Mouse (Mus musculus) naive thymus-derived CD4-positive, alpha-beta T cell, adult 2 months (primary cell): ENCODE measurements around the gene Mrps36.
"Not testable (repeated sequence)": the region's sequence is repeated elsewhere in the genome, so short reads cannot be mapped to it uniquely, and the experiment has no call there.

ENCODE experiments used
- DNase-seq: peaks from one replicate; pipeline ENCODE4 v3.0.0-alpha.2; 2011; ENCODE audit warnings: low read depth

The Mrps36 gene

GRCm38 (mm10) chr13:100744036-100744744 is at the start of gene Mrps36:
Gene Mrps36 (minus strand): TSS chr13:100744659.
- peak; percentile 89 for DNase-seq

- no peak for DNase-seq
These were observed 44.6 kb upstream of the Mrps36 start for GRCm38 (mm10) chr13:100789083-100789482.

DNA sequence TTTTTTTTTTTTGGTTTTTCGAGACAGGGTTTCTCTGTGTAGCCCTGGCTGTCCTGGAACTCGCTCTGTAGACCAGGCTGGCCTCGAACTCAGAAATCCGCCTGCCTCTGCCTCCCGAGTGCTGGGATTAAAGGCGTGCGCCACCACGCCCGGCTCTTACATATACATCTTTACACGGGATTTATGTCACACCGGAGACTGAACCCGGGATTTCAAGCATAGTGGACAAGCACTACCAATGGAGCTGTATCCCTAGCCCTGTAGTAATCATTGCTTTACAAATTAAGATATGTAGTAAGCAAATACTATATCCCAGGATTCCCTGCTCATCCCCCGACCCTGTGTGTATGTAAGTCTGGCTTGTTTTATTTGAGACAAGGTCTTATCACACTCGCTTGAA is 43.6 kb upstream of the Mrps36 start:
- not testable (repeated sequence) for DNase-seq

DNA sequence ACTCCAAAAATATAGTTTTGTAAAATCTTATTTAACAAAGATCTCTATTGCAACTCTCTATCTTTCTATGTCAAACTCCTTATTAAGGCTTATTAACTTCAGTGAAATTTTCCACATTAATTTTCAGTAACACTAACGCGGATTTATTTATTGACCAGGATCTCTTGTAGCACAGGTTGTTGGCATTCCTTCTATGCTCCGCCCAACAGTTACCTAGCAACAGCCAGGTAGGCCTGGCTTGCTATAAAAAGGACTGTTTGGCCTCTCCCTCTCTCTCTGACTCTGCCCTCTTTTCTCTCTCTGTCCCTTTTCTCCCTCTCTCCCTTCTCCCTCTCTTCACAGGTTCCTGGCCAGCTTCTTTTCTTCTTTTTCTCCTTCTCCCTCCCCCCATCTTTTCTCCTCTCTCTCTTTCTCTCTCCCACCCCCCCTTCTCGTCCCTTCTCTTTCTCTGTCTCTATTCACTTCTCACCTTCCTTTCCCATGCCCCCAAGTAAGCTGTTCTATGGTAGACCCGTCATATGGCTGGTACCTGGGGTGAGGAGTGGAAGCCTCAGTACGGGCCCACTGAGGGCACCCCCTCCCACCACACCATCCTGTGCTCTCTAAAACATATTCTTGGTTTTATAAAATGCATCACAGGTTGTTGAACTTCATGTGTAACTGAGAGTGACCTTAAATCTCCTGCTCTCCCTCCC is 43.0 kb upstream of the Mrps36 start:
- DNase-seq = no peak

DNA sequence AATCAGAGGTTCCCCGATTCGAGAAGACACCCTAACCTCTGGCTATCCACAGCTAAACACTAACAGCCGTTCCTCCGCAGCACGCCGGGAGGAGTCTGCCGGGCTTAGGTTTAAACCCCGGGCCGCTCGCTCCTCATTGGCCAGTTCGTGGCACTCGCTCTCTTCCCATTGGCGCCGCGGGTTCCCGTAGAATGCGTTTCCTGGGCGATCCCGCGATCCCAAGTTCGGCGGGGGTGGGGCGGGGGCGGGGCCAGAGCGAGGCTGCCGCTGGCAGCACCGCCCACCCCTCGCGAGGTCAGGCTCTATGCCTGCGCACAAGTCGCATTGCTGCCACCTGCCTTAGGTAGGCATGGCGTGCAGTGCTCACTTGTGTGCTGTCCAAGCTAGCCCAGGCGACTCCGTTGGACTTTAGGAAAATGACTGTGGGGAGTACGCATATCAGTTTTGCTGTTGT is 42.0 kb upstream of the Mrps36 start, which contains the start of gene Ccnb1:
Gene Ccnb1 (minus strand): TSS at position 157 of the 454 bp plus-strand sequence.
- DNase-seq = peak; percentile 92

DNA sequence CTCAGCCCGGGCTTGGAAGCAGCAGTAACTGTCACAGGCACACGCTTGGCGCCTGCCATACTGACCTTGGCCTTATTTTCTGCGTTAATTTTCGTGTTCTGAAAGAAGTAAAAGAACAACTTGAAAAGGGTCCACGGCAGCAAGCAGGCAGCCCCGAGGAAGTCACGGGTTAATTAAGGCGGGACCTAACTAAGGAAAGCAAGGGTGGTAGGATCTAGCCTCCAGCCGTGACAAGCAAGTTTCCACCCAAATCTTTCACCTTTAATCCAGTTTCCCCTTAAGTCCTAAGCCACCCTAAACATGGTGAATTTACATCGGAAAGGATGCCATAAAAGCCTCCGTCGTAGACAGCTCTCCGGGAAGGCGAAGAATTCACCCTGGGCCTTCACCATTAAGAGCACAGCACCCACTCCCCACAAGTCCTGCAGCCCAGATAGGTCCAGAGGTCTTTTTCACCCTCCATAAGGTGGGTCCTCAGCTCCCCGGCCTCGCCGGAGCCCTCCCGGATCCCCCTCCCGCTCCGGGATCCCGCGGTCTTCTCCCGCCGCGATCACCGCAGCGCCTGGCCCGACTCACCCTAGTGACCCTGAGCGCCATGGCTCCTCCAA is 41.5 kb upstream of the Mrps36 start:
- peak; percentile 45 for DNase-seq

- no peak for DNase-seq
These were observed 33.0 kb upstream of the Mrps36 start for GRCm38 (mm10) chr13:100777491-100777890.

- no peak for DNase-seq
These were observed 32.3 kb upstream of the Mrps36 start for GRCm38 (mm10) chr13:100776710-100777109.

DNA sequence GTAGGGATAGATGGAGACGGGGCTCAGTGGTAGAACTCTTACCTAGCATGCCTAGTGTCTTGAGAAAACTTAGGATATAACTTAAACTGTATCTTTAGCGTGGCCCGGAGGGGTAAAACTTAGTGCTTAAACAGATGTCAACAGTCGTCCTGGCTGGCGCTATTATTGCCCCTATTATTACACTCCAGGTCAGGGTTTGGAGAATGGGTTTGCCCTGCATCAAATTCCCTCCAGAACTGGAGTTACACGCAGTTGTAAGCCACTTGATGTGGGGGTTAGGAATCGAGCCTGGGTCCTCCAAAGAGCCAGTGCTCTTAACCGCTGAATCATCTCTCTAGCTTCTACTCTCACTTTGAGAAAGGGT is 31.6 kb upstream of the Mrps36 start:
- DNase-seq = no peak

DNA sequence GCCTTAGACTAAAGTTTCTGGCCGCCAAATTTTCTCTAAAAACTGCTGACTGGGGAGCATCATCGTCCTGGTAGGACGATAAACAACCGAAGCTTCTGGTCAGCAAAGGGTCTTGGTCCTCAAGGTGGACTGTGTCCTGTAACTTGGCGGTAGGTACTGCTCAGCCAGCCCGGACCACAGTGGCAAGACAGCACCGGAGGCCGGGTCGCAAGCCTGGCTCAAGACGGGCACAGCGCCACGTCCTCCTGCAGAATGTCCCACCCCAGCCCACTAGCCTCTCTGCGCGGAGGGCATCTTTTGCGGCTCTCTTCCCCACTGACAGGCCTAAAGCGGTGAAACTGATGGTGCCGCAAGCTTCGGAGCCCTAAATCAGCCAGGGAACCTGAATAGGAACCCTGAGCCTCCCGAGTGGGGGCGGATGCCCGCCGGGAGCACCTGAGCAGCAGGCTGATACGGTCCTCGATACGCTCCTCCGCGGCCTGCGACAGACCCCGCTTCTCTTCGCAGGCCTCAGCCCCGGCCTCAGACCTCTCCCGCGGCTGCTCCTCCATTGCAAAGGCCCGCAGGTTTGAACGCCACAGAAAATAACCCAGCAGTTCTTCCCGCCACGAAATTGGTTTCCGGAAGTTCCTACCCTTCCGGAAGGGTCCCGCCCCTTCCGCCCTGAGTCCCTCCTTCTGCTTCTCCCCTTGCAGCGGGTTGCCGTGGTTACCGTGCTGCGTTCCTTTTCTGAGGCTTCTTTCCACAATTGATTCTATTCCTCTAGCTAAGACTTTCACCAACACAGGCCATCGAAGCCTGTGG is 31.0 kb upstream of the Mrps36 start, which contains the start of gene Cenph:
Gene Cenph (minus strand): TSS at position 648 of the 804 bp plus-strand sequence.
- peak; percentile 92 for DNase-seq

GRCm38 (mm10) chr13:100774704-100775103 is 30.2 kb upstream of the Mrps36 start:
- no peak for DNase-seq

GRCm38 (mm10) chr13:100755329-100755728 is 10.9 kb upstream of the Mrps36 start:
- DNase-seq = no peak

DNA sequence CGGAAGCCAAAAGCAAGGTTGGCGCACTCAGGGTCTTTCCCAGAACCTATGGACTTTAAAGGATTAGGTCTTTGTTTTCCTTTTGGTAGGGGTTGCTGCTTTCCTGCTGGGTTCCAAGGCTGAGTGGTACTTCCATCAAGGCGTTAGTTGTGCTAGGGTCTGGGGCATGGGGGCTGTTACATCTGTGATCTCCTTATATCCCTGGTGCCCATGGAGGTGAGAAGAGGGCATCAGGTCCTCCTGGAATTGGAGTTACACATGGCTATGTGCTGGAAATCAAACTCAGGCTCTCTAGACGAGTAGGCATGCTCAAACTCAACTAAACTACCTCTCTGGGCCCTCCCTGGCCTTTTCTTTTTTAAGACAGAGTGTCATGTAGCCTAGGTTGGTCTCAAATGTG is 9.7 kb upstream of the Mrps36 start:
- DNase-seq = no peak

- DNase-seq = no peak
These were observed 8.6 kb upstream of the Mrps36 start for GRCm38 (mm10) chr13:100753011-100753410.

DNA sequence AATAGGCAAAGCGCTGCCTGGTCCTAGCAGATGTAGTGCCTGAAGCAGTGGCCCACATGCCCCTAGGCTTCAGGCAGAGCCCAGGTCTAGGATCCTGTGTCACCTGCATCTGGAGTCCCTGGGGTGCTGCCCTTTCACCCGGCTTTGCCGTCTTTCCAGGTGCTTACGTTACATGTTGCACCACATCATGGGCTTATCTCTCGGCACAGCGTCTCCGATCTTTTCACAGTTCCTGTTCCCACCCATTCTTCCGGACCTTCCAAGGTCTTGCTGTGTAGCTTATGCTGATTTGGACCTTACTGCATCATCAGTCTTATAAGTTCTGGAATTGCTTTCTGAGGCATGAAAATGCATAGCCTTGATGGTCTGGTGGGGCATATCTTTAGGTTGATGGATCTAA is 8.1 kb upstream of the Mrps36 start:
- no peak for DNase-seq

- no peak for DNase-seq
These were observed 6.9 kb upstream of the Mrps36 start for GRCm38 (mm10) chr13:100751402-100751801.

DNA sequence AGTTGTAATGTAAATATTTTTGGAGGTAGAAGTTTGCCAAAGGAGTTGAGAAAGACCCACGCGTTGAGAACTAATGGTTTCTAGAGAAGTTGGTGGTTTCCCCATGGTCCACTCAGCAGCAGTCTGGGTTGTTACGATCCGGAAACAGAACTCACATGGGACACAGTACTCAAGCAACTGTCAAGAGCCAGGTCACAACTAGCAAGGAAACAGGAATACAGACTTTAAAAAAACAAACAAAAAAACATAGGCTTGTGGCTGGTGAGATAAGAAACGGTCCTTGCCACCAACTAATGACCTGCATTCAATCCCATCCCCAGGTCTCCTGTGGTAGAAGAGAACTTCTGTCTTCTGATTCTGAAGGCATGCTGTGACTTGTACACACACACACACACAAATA is 6.3 kb upstream of the Mrps36 start:
- DNase-seq = no peak

- DNase-seq = no peak
These were observed 4.2 kb upstream of the Mrps36 start for GRCm38 (mm10) chr13:100748638-100749037.

- no peak for DNase-seq
These were observed 1.6 kb upstream of the Mrps36 start for GRCm38 (mm10) chr13:100746090-100746489.

DNA sequence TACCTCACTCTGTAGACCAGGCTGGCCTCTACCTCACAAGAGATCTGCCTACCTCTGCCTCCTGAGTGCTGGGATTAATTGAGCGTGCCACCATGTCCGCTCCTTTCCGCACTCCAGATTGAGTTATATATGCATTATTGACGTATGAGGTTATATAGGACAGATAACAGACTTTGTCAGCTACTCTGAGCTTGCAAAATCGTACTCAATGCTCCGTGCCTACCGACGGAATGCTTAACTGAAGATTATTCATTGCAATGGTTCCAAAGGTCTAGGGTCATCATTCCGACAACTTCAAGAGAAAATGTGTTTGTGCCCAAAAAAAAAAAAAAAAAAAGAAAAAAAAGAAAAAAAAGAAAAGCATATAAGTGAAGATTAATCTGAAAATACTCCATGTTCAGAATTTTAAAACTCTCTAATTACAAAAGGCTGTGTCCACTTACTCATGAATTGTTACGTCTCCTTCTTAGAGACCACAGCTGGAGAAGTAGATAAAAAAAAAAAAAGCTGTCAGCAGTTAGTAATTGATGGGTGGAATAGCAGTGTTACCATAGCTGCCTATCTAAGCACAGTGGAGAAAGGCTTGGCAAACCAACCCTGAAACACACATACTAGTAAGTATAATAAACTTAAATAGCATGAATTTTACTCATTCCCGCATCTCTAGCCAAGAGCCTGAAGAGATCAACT is 968 bp downstream of the Mrps36 start:
- DNase-seq = no peak

GRCm38 (mm10) chr13:100742831-100743230 is 1.6 kb downstream of the Mrps36 start:
- DNase-seq = no peak

DNA sequence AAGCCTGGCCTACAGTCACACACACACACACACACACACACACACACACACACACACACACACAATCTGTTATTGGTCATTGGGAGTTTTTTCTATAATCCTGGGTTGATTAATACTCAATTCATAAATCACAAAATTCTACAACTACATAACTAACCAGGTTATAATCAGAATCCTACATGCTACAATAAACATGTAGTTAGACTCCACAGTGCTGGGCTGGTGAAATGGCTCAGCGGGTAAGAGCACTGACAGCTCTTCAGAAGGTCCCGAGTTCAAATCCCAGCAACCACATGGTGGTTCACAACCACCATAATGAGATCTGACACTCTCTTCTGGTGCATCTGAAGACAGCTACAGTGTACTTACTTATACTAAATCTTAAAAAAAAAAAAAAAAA is 11.7 kb downstream of the Mrps36 start:
- no peak for DNase-seq
